Mouse (Mus musculus) MEL (cell line): Measurements from ENCODE around the gene Abhd15. TPM values are rescaled to one million over a fixed set of nuclear protein-coding genes. Genes with fewer than 3 reads are reported as not detected.

ENCODE experiments used
- DNase-seq: peaks from one replicate; pipeline ENCODE4 v3.0.0; 2011; ENCODE audit warnings: low read depth, low spot score
- H3K27ac ChIP-seq: 2 replicates; pipeline ENCODE4 v1.5.1; 2012; ENCODE audit warnings: low read depth, mild to moderate bottlenecking, control low read depth, low read length, moderate library complexity; ENCODE audit not compliant: control insufficient read depth
- H3K27me3 ChIP-seq, 2 experiments: fragments of 150-350 bp in 1 of 2; sonication (generic) in 1 of 2; 2 replicates each; pipeline ENCODE4 v1.6.1; 2012; ENCODE audit warnings: low read length in 2 of 2, mild to moderate bottlenecking in 2 of 2, improper control_type of control experiment in 1 of 2, moderate library complexity in 1 of 2; ENCODE audit not compliant: insufficient read depth in 2 of 2, control insufficient read depth in 1 of 2
- H3K36me3 ChIP-seq, 2 experiments: 2 replicates each; pipeline ENCODE4 v1.6.1; 2012 to 2014; ENCODE audit warnings: low read length in 2 of 2, improper control_type of control experiment in 1 of 2, inconsistent platforms in 1 of 2, mild to moderate bottlenecking in 1 of 2; ENCODE audit not compliant: insufficient read depth in 2 of 2, control insufficient read depth in 1 of 2
- H3K4me1 ChIP-seq, 2 experiments: fragments of 150-350 bp in 1 of 2; sonication (generic) in 1 of 2; 2 replicates each; pipeline ENCODE4 v1.6.1; 2012; ENCODE audit warnings: low read length in 2 of 2, improper control_type of control experiment in 1 of 2, mild to moderate bottlenecking in 1 of 2; ENCODE audit not compliant: insufficient read depth in 2 of 2, control insufficient read depth in 1 of 2
- H3K4me3 ChIP-seq, 2 experiments: fragments of 150-350 bp in 1 of 2; sonication (generic) in 1 of 2; 2 replicates each; pipeline ENCODE4 v1.5.1; 2012; ENCODE audit warnings: low read depth in 2 of 2, low read length in 2 of 2, mild to moderate bottlenecking in 2 of 2, moderate library complexity in 2 of 2, control low read depth in 1 of 2, improper control_type of control experiment in 1 of 2; ENCODE audit not compliant: control insufficient read depth in 1 of 2, insufficient read depth in 1 of 2
- H3K79me2 ChIP-seq: 2 replicates; pipeline ENCODE4 v1.6.1; 2012; ENCODE audit warnings: mild to moderate bottlenecking, low read length, moderate library complexity; ENCODE audit not compliant: control insufficient read depth, poor library complexity, insufficient read depth
- H3K9ac ChIP-seq: 2 replicates; pipeline ENCODE4 v1.6.1; 2012; ENCODE audit warnings: low read depth, mild to moderate bottlenecking, control low read depth, low read length, moderate library complexity; ENCODE audit not compliant: control insufficient read depth, poor library complexity, severe bottlenecking
- H3K9me3 ChIP-seq: fragments of 150-350 bp; sonication (generic); replicated peaks from 2 replicates; pipeline ENCODE4 v1.6.1; 2012; ENCODE audit warnings: mild to moderate bottlenecking, low read length, improper control_type of control experiment, moderate library complexity; ENCODE audit not compliant: insufficient read depth
- BHLHE40 ChIP-seq: IDR thresholded peaks from 2 replicates; pipeline ENCODE4 v1.6.1; 2012; ENCODE audit warnings: low read depth, mild to moderate bottlenecking, inconsistent platforms, low read length, improper control_type of control experiment, borderline replicate concordance
- CHD1 ChIP-seq: IDR thresholded peaks from 2 replicates; pipeline ENCODE4 v1.6.1; 2012; ENCODE audit warnings: low read depth, mild to moderate bottlenecking, inconsistent platforms, low read length, improper control_type of control experiment
- CHD2 ChIP-seq: IDR thresholded peaks from 2 replicates; pipeline ENCODE4 v1.6.1; 2011; ENCODE audit warnings: low read length, improper control_type of control experiment
- CTCF ChIP-seq, 3 experiments: IDR thresholded peaks in 2 of 3; conservative IDR thresholded peaks in 1 of 3; 2 replicates each; pipeline ENCODE4 v1.5.1; 2011 to 2012; ENCODE audit warnings: low read length in 3 of 3, low read depth in 2 of 3, mild to moderate bottlenecking in 2 of 3, improper control_type of control experiment in 1 of 3, inconsistent platforms in 1 of 3, mixed read lengths in 1 of 3, moderate library complexity in 1 of 3; ENCODE audit not compliant: control insufficient read depth in 1 of 3, insufficient read depth in 1 of 3, poor library complexity in 1 of 3, severe bottlenecking in 1 of 3
- ELF1 ChIP-seq: IDR thresholded peaks from 2 replicates; pipeline ENCODE4 v1.6.1; 2014; ENCODE audit warnings: low read depth, mild to moderate bottlenecking, inconsistent platforms, low read length, improper control_type of control experiment, moderate library complexity
- EP300 ChIP-seq, 2 experiments: IDR thresholded peaks; 2 replicates each; pipeline ENCODE4 v1.6.1; 2011; ENCODE audit warnings: improper control_type of control experiment in 2 of 2, low read length in 2 of 2, low read depth in 1 of 2, mild to moderate bottlenecking in 1 of 2
- ETS1 ChIP-seq: IDR thresholded peaks from 2 replicates; pipeline ENCODE4 v1.6.1; 2012; ENCODE audit warnings: low read depth, mild to moderate bottlenecking, inconsistent platforms, low read length, improper control_type of control experiment, moderate library complexity
- GABPA ChIP-seq: IDR thresholded peaks from 2 replicates; pipeline ENCODE4 v1.6.1; 2012; ENCODE audit warnings: low read depth, mild to moderate bottlenecking, inconsistent platforms, low read length, improper control_type of control experiment, moderate library complexity
- GATA1 ChIP-seq: IDR thresholded peaks from 2 replicates; pipeline ENCODE4 v1.6.1; 2011; ENCODE audit warnings: low read depth, low read length, improper control_type of control experiment
- HCFC1 ChIP-seq: IDR thresholded peaks from 2 replicates; pipeline ENCODE4 v1.6.1; 2012; ENCODE audit warnings: low read depth, mild to moderate bottlenecking, inconsistent platforms, low read length, improper control_type of control experiment, moderate library complexity
- JUND ChIP-seq: IDR thresholded peaks from 2 replicates; pipeline ENCODE4 v1.6.1; 2011; ENCODE audit warnings: low read depth, mild to moderate bottlenecking, improper control_type of control experiment, low read length
- KAT2A ChIP-seq: conservative IDR thresholded peaks from 2 replicates; pipeline ENCODE4 v1.6.1; 2012; ENCODE audit warnings: low read depth, low read length, improper control_type of control experiment, inconsistent platforms
- MAFK ChIP-seq: IDR thresholded peaks from 2 replicates; pipeline ENCODE4 v1.6.1; 2011; ENCODE audit warnings: low read depth, mild to moderate bottlenecking, low read length, improper control_type of control experiment, borderline replicate concordance
- MAX ChIP-seq: IDR thresholded peaks from 2 replicates; pipeline ENCODE4 v1.6.1; 2011; ENCODE audit warnings: low read length, improper control_type of control experiment
- MAZ ChIP-seq: IDR thresholded peaks from 2 replicates; pipeline ENCODE4 v1.6.1; 2012; ENCODE audit warnings: low read depth, mild to moderate bottlenecking, inconsistent platforms, low read length, improper control_type of control experiment
- MEF2A ChIP-seq: IDR thresholded peaks from 2 replicates; pipeline ENCODE4 v1.6.1; 2014; ENCODE audit warnings: low read depth, mild to moderate bottlenecking, inconsistent platforms, low read length, improper control_type of control experiment; ENCODE audit not compliant: poor library complexity, insufficient replicate concordance, severe bottlenecking; ENCODE audit errors: extremely low read depth
- MXI1 ChIP-seq: IDR thresholded peaks from 2 replicates; pipeline ENCODE4 v1.6.1; 2011; ENCODE audit warnings: mild to moderate bottlenecking, low read depth, low read length, improper control_type of control experiment
- MYB ChIP-seq: IDR thresholded peaks from 2 replicates; pipeline ENCODE4 v1.6.1; 2011; ENCODE audit warnings: mild to moderate bottlenecking, low read depth, low read length, improper control_type of control experiment
- MYC ChIP-seq: IDR thresholded peaks from 2 replicates; pipeline ENCODE4 v1.6.1; 2011; ENCODE audit warnings: low read depth, mild to moderate bottlenecking, low read length, improper control_type of control experiment, moderate library complexity
- NELFE ChIP-seq: IDR thresholded peaks from 2 replicates; pipeline ENCODE4 v1.6.1; 2011; ENCODE audit warnings: low read depth, low read length, improper control_type of control experiment
- NRF1 ChIP-seq: IDR thresholded peaks from 2 replicates; pipeline ENCODE4 v1.6.1; 2014; ENCODE audit warnings: low read depth, mild to moderate bottlenecking, inconsistent platforms, low read length, improper control_type of control experiment, moderate library complexity; ENCODE audit not compliant: poor library complexity, insufficient read depth, severe bottlenecking
- POLR2A ChIP-seq, 2 experiments: IDR thresholded peaks; 2 replicates each; pipeline ENCODE4 v1.6.1; 2011 to 2012; ENCODE audit warnings: low read length in 2 of 2, mild to moderate bottlenecking in 2 of 2, control low read depth in 1 of 2, improper control_type of control experiment in 1 of 2, low read depth in 1 of 2, moderate library complexity in 1 of 2; ENCODE audit not compliant: control insufficient read depth in 1 of 2, insufficient read depth in 1 of 2, poor library complexity in 1 of 2
- POLR2AphosphoS2 ChIP-seq: IDR thresholded peaks from 2 replicates; pipeline ENCODE4 v1.6.1; 2011; ENCODE audit warnings: low read length, improper control_type of control experiment
- POLR2AphosphoS5 ChIP-seq: IDR thresholded peaks from 2 replicates; pipeline ENCODE4 v1.6.1; 2012; ENCODE audit warnings: low read depth, borderline replicate concordance, mild to moderate bottlenecking, inconsistent platforms, low read length, moderate library complexity, mixed read lengths
- RAD21 ChIP-seq: IDR thresholded peaks from 2 replicates; pipeline ENCODE4 v1.6.1; 2011; ENCODE audit warnings: mild to moderate bottlenecking, low read depth, low read length, improper control_type of control experiment
- RCOR1 ChIP-seq: IDR thresholded peaks from 2 replicates; pipeline ENCODE4 v1.6.1; 2012; ENCODE audit warnings: low read depth, mild to moderate bottlenecking, inconsistent platforms, low read length, improper control_type of control experiment
- SIN3A ChIP-seq: IDR thresholded peaks from 2 replicates; pipeline ENCODE4 v1.6.1; 2012; ENCODE audit warnings: low read length, improper control_type of control experiment, inconsistent platforms
- TAL1 ChIP-seq: IDR thresholded peaks from 2 replicates; pipeline ENCODE4 v1.6.1; 2012; ENCODE audit warnings: mild to moderate bottlenecking, inconsistent platforms, low read length, moderate library complexity, mixed read lengths
- TBP ChIP-seq: IDR thresholded peaks from 2 replicates; pipeline ENCODE4 v1.8.0; 2011; ENCODE audit warnings: low read depth, low read length, improper control_type of control experiment
- TCF12 ChIP-seq: IDR thresholded peaks from 2 replicates; pipeline ENCODE4 v1.6.1; 2014; ENCODE audit warnings: low read depth, mild to moderate bottlenecking, inconsistent platforms, low read length, improper control_type of control experiment, moderate library complexity
- UBTF ChIP-seq: IDR thresholded peaks from 2 replicates; pipeline ENCODE4 v1.6.1; 2012; ENCODE audit warnings: low read depth, mild to moderate bottlenecking, inconsistent platforms, low read length, improper control_type of control experiment, moderate library complexity, borderline replicate concordance; ENCODE audit not compliant: insufficient read depth
- USF1 ChIP-seq: IDR thresholded peaks from 2 replicates; pipeline ENCODE4 v1.6.1; 2014; ENCODE audit warnings: low read depth, mild to moderate bottlenecking, inconsistent platforms, low read length, improper control_type of control experiment, moderate library complexity
- USF2 ChIP-seq, 2 experiments: IDR thresholded peaks; 2 replicates each; pipeline ENCODE4 v1.6.1; 2011 to 2012; ENCODE audit warnings: improper control_type of control experiment in 2 of 2, low read length in 2 of 2, borderline replicate concordance in 1 of 2, inconsistent platforms in 1 of 2, low read depth in 1 of 2, mild to moderate bottlenecking in 1 of 2; ENCODE audit not compliant: insufficient read depth in 1 of 2
- ZC3H11A ChIP-seq: IDR thresholded peaks from 2 replicates; pipeline ENCODE4 v1.6.1; 2012; ENCODE audit warnings: low read depth, mild to moderate bottlenecking, inconsistent platforms, low read length, improper control_type of control experiment
- ZKSCAN1 ChIP-seq: IDR thresholded peaks from 2 replicates; pipeline ENCODE4 v1.6.1; 2012; ENCODE audit warnings: low read depth, mild to moderate bottlenecking, inconsistent platforms, low read length, improper control_type of control experiment, moderate library complexity
- ZMIZ1 ChIP-seq: IDR thresholded peaks from 2 replicates; pipeline ENCODE4 v1.6.1; 2012; ENCODE audit warnings: low read depth, mild to moderate bottlenecking, inconsistent platforms, low read length, improper control_type of control experiment, moderate library complexity
- ZNF384 ChIP-seq: IDR thresholded peaks from 2 replicates; pipeline ENCODE4 v1.6.1; 2012; ENCODE audit warnings: low read depth, mild to moderate bottlenecking, inconsistent platforms, low read length, improper control_type of control experiment
- polyA plus RNA-seq, 2 experiments: library from polyadenylated mRNA; stranded (reverse) in 1 of 2; unstranded in 1 of 2; fragments of >175 nt in 1 of 2; fragments of >200 nt in 1 of 2; gene quantifications; 2 replicates each; pipeline versions ENCODE4 v1.2.1 to v1.2.4; 2012; ENCODE audit warnings: low replicate concordance in 2 of 2, low read depth in 1 of 2; ENCODE audit not compliant: insufficient read length in 2 of 2, insufficient read depth in 1 of 2, missing spikeins in 1 of 2
- total RNA-seq: library from RNA; depleted of rRNA; stranded (reverse); fragments of 300-350 nt; gene quantifications from 2 replicates; pipeline ENCODE4 v1.2.3, GENCODE M21; 2012

The Abhd15 gene
- total and polyA plus RNA-seq, 3 experiments: 1.7 to 1.9 TPM; not detected in 1

- peak overlapping the region; percentile 96 for H3K27ac ChIP-seq
- peak overlapping the region; percentile 86 to 90 for H3K4me3 ChIP-seq
- peak overlapping the region; percentile 93 for H3K9ac ChIP-seq
- H3K79me2 ChIP-seq: peaks cover 60% of the 10 kb centered on the region
- no peaks in the 10 kb centered on the region for H3K9me3 ChIP-seq
- H3K4me1 ChIP-seq: peaks cover 2 to 30% of the 10 kb centered on the region in 2 experiments; a peak in 3 of 4 replicates
- peaks cover 0 to 22% of the 10 kb centered on the region in 2 experiments; a peak in 2 of 4 replicates for H3K36me3 ChIP-seq
- DNase-seq: peak; percentile 97
- no peaks in the 10 kb centered on the region for H3K27me3 ChIP-seq
- no peak for TF ChIP-seq RCOR1
- no peak for TF ChIP-seq MAFK
- TF ChIP-seq MEF2A: peak; percentile 24; the same call in 1 of the 2 replicates
- peak; percentile 69 for TF ChIP-seq NRF1
- TF ChIP-seq MYC: no peak
- peak; percentile 9; the same call in 1 of the 2 replicates for TF ChIP-seq TBP
- TF ChIP-seq RAD21: no peak
- TF ChIP-seq KAT2A: no peak
- TF ChIP-seq TAL1: no peak
- TF ChIP-seq GATA1: no peak
- TF ChIP-seq MAZ: peak; percentile 91
- TF ChIP-seq NELFE: peak; percentile 88
- peak; percentile 58; the same call in 1 of the 2 replicates for TF ChIP-seq ZMIZ1
- TF ChIP-seq ETS1: no peak; the same call in 1 of the 2 replicates
- no peak for TF ChIP-seq ZKSCAN1
- TF ChIP-seq USF2 (IDR thresholded peaks at IDR 0.05; ENCODE audit: borderline replicate concordance in 1 of 2, insufficient read depth in 1 of 2, low read depth in 1 of 2, low read length in 2 of 2): no peak
- TF ChIP-seq BHLHE40: no peak
- peak; percentile 76; the same call in 1 of the 2 replicates for TF ChIP-seq POLR2AphosphoS2
- no peak; the same call in 1 of the 2 replicates for TF ChIP-seq MAX
- peak; percentile 44; the same call in 1 of the 2 replicates for TF ChIP-seq TCF12
- no peak for TF ChIP-seq JUND
- TF ChIP-seq POLR2AphosphoS5: no peak
- no peak for TF ChIP-seq ZC3H11A
- 0 out of 4 replicates have a peak, but pooled peaks of 1 of the 2 experiments have one; percentile 7 for TF ChIP-seq EP300 (IDR thresholded peaks at IDR 0.05; ENCODE audit: low read depth in 1 of 2, low read length in 2 of 2)
- no peak for TF ChIP-seq GABPA
- no peak for TF ChIP-seq USF1
- TF ChIP-seq HCFC1: peak; percentile 76
- peak in 1 of 3 experiments; percentile 4; a peak in 2 of 6 replicates for TF ChIP-seq CTCF (IDR thresholded peaks at IDR 0.05 in 2 of 3, conservative IDR thresholded peaks at IDR 0.05 in 1 of 3; ENCODE audit: control insufficient read depth in 1 of 3, insufficient read depth in 1 of 3, low read depth in 2 of 3, low read length in 3 of 3, poor library complexity in 1 of 3, severe bottlenecking in 1 of 3)
- TF ChIP-seq SIN3A: peak; percentile 53; the same call in 1 of the 2 replicates
- TF ChIP-seq ZNF384: no peak
- TF ChIP-seq MYB: no peak
- TF ChIP-seq CHD1: peak; percentile 42; the same call in 1 of the 2 replicates
- TF ChIP-seq ELF1: peak; percentile 61
- peak; percentile 64 to 84; a peak in 3 of 4 replicates for TF ChIP-seq POLR2A (IDR thresholded peaks at IDR 0.05; ENCODE audit: control insufficient read depth in 1 of 2, insufficient read depth in 1 of 2, low read depth in 1 of 2, low read length in 2 of 2, poor library complexity in 1 of 2)
- TF ChIP-seq UBTF: no peak
- no peak for TF ChIP-seq MXI1
- no peak for TF ChIP-seq CHD2
Measured at GRCm38 (mm10) chr11:77492911-77493332, 22.0 kb upstream of the Abhd15 start.
